Mouse (Mus musculus) hindlimb bud, embryonic 11.5 days (tissue): ENCODE results near the gene Fancl.
A peak's percentile ranks its signal among the peaks of the same experiment; 100 is the strongest.

ENCODE experiments used
- DNase-seq: peaks from one replicate; pipeline ENCODE4 v3.0.0-alpha.2; 2012; ENCODE audit warnings: low read depth, low spot score; ENCODE audit errors: extremely low spot score

Gene Fancl

GRCm38 (mm10) chr11:26489761-26490466, 104.0 kb downstream of the Fancl start:
- DNase-seq: peak; percentile 94

GRCm38 (mm10) chr11:26495951-26496350, 110.0 kb downstream of the Fancl start:
- no peak for DNase-seq

GRCm38 (mm10) chr11:26513683-26514082, 127.7 kb downstream of the Fancl start:
- no peak for DNase-seq

- DNase-seq: no peak
These were observed 130.2 kb downstream of the Fancl start for GRCm38 (mm10) chr11:26516086-26516485.

GRCm38 (mm10) chr11:26518991-26519390, 133.1 kb downstream of the Fancl start:
- DNase-seq: no peak
